Mouse (Mus musculus): ENCODE results near the gene Rbms3. TPM values are rescaled to one million over a fixed set of nuclear protein-coding genes. Genes with fewer than 3 reads are reported as not detected.

The Rbms3 gene
- total and polyA plus RNA-seq, 3 experiments = not detected

DNA sequence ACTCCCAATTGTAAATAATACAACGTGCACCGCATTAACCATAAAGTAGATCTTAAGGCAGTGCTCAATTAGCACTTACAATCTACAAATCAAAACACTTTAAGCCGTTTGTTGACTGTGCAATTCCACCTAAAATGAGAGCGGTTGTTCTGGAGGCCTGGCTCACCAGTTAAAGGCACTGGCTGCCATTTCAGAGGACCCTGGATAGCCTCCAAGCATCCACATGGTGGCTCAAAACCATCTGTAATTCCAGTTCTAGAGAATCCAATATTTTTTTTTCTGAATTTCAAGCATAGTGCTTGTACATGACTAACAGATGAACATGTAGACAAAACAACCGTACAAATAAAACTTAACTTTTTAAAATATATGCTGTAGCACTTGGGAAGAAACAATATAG lies 460.5 kb downstream of the Rbms3 start:
- dilution Hi-C loops (cut with MboI; ENCODE audit: extremely low pct_ligation_motif_present, extremely low pct_unique_long_range_greater_than_20kb, low sequenced_read_pairs) = no loop called here
- Histone ChIP-seq H3K27me3 (replicated peaks) (no peaks in the 10 kb centered on the region), H3K9me3 (replicated peaks; ENCODE audit: low read length) (peaks cover 63% of the 10 kb centered on the region), H3K4me2 (ENCODE audit: insufficient read depth, low read depth, poor library complexity, severe bottlenecking) (no peak overlapping the region), H3K79me2 (replicated peaks; ENCODE audit: control insufficient read depth, extremely low read depth, insufficient read depth, poor library complexity, severe bottlenecking) (no peaks in the 10 kb centered on the region), H3K4me3 (replicated peaks in 1 of 3; ENCODE audit: low read depth in 2 of 3, low read length in 2 of 3, poor library complexity in 1 of 3) (no peak overlapping the region), H3K36me3 (replicated peaks in 1 of 2; ENCODE audit: control insufficient read depth in 1 of 2, insufficient read depth in 1 of 2, low read length in 1 of 2) (no peaks in the 10 kb centered on the region), H3K9ac (ENCODE audit: insufficient read depth, low read depth) (no peak overlapping the region), H3K4me1 (ENCODE audit: control insufficient read depth in 1 of 2, insufficient read depth in 2 of 2) (no peaks in the 10 kb centered on the region), H3K27ac (ENCODE audit: insufficient read depth, low read depth) (no peak overlapping the region)
- DNase-seq (ENCODE audit: extremely low read depth) = no peak
- TF ChIP-seq PAX5 (IDR thresholded peaks at IDR 0.05; ENCODE audit: low read length) = no peak
- in situ Hi-C loops (cut with MboI; ENCODE audit: low pct_ligation_motif_present, low pct_unique_long_range_greater_than_20kb, low sequenced_read_pairs) = no loop called here

DNA sequence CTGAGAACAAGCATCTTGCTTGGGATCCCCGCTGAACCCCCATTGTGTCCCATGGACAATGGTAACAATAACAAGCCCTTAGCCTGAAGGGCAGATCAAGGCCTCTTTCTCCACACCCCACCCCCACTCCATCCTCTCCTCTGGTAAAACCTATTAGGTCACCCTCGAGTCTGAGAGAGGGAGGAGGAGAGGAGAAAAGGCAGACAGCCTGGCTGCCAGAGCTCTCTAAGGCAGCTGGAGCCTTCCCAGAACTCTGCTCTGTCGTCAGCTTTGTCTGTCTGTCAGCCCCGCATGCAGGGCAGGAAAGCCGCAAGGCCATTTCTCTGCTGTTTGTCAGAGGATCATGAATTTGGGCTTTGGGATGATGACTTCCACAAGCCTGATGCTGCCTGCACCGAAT lies 466.6 kb downstream of the Rbms3 start:
- no peak overlapping the region for H3K27ac ChIP-seq (ENCODE audit: insufficient read depth, low read depth)
- H3K27me3 ChIP-seq (replicated peaks) = no peaks in the 10 kb centered on the region
- H3K4me2 ChIP-seq (ENCODE audit: insufficient read depth, low read depth, poor library complexity, severe bottlenecking) = no peak overlapping the region
- no peaks in the 10 kb centered on the region for H3K79me2 ChIP-seq (replicated peaks; ENCODE audit: control insufficient read depth, extremely low read depth, insufficient read depth, poor library complexity, severe bottlenecking)
- no peak for TF ChIP-seq IRF4 (IDR thresholded peaks at IDR 0.05; ENCODE audit: low read depth, low read length)
- TF ChIP-seq ZNF384 (IDR thresholded peaks at IDR 0.05; ENCODE audit: low read depth, low read length) = no peak
- no peak for TF ChIP-seq JUND (conservative IDR thresholded peaks at IDR 0.05; ENCODE audit: low read depth, low read length)
- no peak for TF ChIP-seq UBTF (IDR thresholded peaks at IDR 0.05; ENCODE audit: low read depth, low read length)
- no peak for TF ChIP-seq E2F4 (IDR thresholded peaks at IDR 0.05; ENCODE audit: insufficient replicate concordance, low read depth, low read length)
- TF ChIP-seq ETS1 (conservative IDR thresholded peaks at IDR 0.05; ENCODE audit: low read depth, low read length) = no peak
- TF ChIP-seq HCFC1 (IDR thresholded peaks at IDR 0.05; ENCODE audit: low read depth, low read length) = no peak
- TF ChIP-seq CTCF (conservative IDR thresholded peaks at IDR 0.05 in 1 of 2, IDR thresholded peaks at IDR 0.05 in 1 of 2; ENCODE audit: low read depth in 2 of 2, low read length in 2 of 2) = no peak
- TF ChIP-seq POLR2AphosphoS2 (IDR thresholded peaks at IDR 0.05; ENCODE audit: low read depth, low read length) = no peak
- no peak for TF ChIP-seq CHD2 (IDR thresholded peaks at IDR 0.05; ENCODE audit: low read length)
- TF ChIP-seq TCF12 (IDR thresholded peaks at IDR 0.05; ENCODE audit: low read depth, low read length) = no peak
- no peak for TF ChIP-seq MYC (IDR thresholded peaks at IDR 0.05; ENCODE audit: low read depth, low read length)
- TF ChIP-seq PAX5 (IDR thresholded peaks at IDR 0.05; ENCODE audit: low read length) = no peak
- no peak for TF ChIP-seq USF2 (conservative IDR thresholded peaks at IDR 0.05; ENCODE audit: low read depth, low read length)
- no peak for TF ChIP-seq ZMIZ1 (IDR thresholded peaks at IDR 0.05; ENCODE audit: low read depth, low read length)
- no peak for TF ChIP-seq SIN3A (IDR thresholded peaks at IDR 0.05; ENCODE audit: low read length)
- TF ChIP-seq NRF1 (IDR thresholded peaks at IDR 0.05; ENCODE audit: low read depth, low read length) = no peak
- no peak for TF ChIP-seq RAD21 (IDR thresholded peaks at IDR 0.05; ENCODE audit: low read depth, low read length)
- no peak for TF ChIP-seq MAZ (IDR thresholded peaks at IDR 0.05; ENCODE audit: low read depth, low read length)
- no peak for TF ChIP-seq ZC3H11A (IDR thresholded peaks at IDR 0.05; ENCODE audit: low read depth, low read length)
- no peaks in the 10 kb centered on the region for H3K4me1 ChIP-seq (ENCODE audit: control insufficient read depth in 1 of 2, insufficient read depth in 2 of 2)
- DNase-seq (ENCODE audit: extremely low read depth) = no peak
- H3K9ac ChIP-seq (ENCODE audit: insufficient read depth, low read depth) = no peak overlapping the region
- dilution Hi-C loops (cut with MboI; ENCODE audit: extremely low pct_ligation_motif_present, extremely low pct_unique_long_range_greater_than_20kb, low sequenced_read_pairs) (no loop called here), in situ Hi-C loops (cut with MboI; ENCODE audit: low pct_ligation_motif_present, low pct_unique_long_range_greater_than_20kb, low sequenced_read_pairs) (no loop called here)
- no peaks in the 10 kb centered on the region for H3K36me3 ChIP-seq (replicated peaks in 1 of 2; ENCODE audit: control insufficient read depth in 1 of 2, insufficient read depth in 1 of 2, low read length in 1 of 2)
- peaks cover 76% of the 10 kb centered on the region for H3K9me3 ChIP-seq (replicated peaks; ENCODE audit: low read length)
- H3K4me3 ChIP-seq (replicated peaks in 1 of 3; ENCODE audit: low read depth in 2 of 3, low read length in 2 of 3, poor library complexity in 1 of 3) = no peak overlapping the region
